Mouse (Mus musculus) thymus, postnatal 36 days (tissue): ENCODE data around the gene Gm27179.
"Not testable (repeated sequence)": the region's sequence is repeated elsewhere in the genome, so short reads cannot be mapped to it uniquely, and the experiment has no call there.

Experiments used
- DNase-seq, 2 experiments: peaks; one replicate each; pipeline ENCODE4 v3.0.0; 2022; ENCODE audit warnings: mixed read lengths in 2 of 2

Gene Gm27179

DNA sequence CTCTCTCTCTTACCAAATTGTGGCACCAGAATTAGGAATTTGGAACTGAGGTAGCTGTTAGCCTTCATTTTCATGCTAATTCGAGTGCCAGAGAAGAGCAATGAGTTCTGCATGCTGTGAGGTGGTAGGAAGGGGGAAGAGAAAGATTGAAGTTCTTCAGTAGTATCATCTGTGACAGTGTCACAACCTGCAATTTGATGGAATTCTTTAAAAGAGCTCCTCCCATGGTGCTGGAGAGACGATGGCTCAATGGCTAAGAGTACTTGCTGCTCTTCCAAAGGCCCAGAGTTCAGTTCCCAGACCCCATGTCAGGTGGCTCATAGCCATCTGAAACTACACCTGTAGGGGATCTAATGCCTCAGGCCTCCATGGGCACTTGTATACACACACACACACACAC is at the start of gene Gm27179:
Gene Gm27179 (minus strand): TSS at position 101 of the 400 bp plus-strand sequence.
- DNase-seq: not testable (repeated sequence)

DNA sequence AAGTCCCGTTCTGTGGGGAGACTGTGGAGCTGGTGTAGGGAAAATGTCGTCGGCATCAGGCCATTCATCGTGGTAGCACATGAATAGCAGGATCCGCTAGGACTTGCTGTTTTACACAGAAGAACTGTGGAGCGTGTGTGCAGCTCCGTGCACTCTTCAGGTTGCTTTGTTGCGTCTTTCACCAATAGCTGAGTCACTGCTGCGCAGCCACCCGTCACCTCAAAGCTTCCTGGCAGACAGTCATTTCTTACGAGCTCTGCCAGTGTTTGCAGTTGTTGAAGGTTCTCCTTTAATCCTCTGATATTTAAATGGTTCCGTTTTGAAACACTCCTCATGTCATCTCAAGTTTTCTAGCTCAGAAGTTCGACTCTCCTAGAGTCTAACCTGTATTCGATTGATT is 45.2 kb upstream of the Gm27179 start:
- DNase-seq: not testable (repeated sequence)

- DNase-seq: not testable (repeated sequence)
Observed at GRCm38 (mm10) chr14:69556820-69557219, 44.5 kb upstream of the Gm27179 start.

- not testable (repeated sequence) for DNase-seq
Observed at GRCm38 (mm10) chr14:69555110-69555831, 42.9 kb upstream of the Gm27179 start, which contains the start of gene Entpd4b. Gene Entpd4b (plus strand): TSS chr14:69555424.

DNA sequence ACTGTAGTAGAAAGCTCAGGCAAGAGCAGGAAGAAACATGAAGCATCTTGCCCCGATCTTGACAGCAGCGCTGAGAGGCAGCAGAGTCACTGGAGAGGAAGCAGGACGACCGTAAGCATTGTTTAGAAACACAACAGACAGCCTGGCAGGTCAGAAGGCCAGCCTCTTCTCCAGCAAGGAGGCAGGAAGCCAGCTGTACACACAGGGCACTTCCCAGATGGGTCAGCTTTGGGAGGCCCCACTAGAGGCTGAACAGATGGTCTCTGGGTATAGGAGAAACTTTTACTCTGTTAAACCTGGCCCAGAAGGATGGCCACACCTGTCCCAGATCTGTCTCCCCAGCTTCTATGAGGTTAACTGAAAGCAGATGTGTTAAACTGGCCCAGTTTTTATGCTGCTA is 35.0 kb upstream of the Gm27179 start:
- not testable (repeated sequence) for DNase-seq

GRCm38 (mm10) chr14:69545052-69545451 is 32.7 kb upstream of the Gm27179 start:
- not testable (repeated sequence) for DNase-seq

GRCm38 (mm10) chr14:69544033-69544432 is 31.7 kb upstream of the Gm27179 start:
- DNase-seq: not testable (repeated sequence)

- DNase-seq: not testable (repeated sequence)
Observed at GRCm38 (mm10) chr14:69542695-69543094, 30.3 kb upstream of the Gm27179 start.

DNA sequence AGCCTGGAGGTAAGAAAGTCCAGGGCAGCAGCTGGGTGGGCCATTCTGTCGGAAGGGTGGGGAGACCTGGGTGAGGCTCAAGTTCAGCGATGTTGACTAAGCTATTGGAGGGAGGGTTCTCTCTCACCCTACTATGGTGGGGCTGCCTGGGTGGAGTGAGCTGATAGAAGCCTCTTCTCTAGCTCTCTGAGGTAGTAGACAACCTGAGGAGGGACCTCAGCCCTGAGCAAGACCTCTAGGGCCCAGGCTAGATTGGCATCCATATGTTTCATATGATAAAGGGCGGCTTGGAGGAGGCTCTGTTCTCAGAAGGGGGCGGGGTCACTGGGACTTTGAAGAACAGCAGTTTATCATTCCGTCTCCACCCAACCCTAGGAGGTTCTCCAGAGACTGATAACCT is 27.8 kb upstream of the Gm27179 start:
- not testable (repeated sequence) for DNase-seq

GRCm38 (mm10) chr14:69536539-69536938 is 24.2 kb upstream of the Gm27179 start:
- not testable (repeated sequence) for DNase-seq

DNA sequence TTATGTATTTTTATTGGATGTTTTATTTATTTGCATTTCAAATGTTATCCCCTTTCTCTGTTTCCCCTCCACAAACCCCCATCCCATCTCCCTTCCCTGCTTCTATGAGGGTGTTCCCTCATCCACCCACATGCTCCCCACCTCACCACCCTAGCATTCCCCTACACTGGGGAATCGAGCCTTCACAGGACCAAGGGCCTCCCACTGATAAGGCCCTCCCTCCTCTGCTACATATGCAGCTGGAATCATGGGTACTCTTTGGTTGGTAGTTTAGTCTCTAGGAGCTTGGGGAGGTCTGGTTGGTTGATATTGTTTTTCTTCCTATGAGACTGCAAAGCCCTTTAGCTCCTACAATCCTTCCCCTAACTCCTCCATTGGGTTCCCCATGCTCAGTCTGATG is 13.9 kb upstream of the Gm27179 start:
- not testable (repeated sequence) for DNase-seq

DNA sequence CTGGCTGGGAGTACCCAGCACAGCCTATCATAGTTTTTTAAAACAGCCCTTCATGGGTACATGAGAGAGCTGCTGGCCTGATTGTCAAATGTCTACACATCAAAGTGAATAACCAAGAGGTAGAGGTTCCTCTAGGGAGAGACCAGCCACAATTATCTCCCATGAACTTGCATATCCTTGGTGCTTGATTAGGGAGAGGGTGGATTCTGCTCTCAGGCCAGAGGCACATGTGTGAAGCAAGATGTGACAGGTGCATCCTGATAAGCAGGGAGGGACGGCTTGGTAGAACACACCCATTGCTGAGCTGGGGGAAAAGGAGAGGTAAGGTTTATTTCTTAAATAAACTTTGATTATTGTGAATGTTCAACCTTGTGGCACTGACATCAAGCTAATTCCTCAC is 10.7 kb upstream of the Gm27179 start:
- DNase-seq: not testable (repeated sequence)

- DNase-seq: not testable (repeated sequence)
Observed at GRCm38 (mm10) chr14:69520810-69521209, 8.5 kb upstream of the Gm27179 start.

GRCm38 (mm10) chr14:69507000-69507399 is 5.3 kb downstream of the Gm27179 start:
- not testable (repeated sequence) for DNase-seq

DNA sequence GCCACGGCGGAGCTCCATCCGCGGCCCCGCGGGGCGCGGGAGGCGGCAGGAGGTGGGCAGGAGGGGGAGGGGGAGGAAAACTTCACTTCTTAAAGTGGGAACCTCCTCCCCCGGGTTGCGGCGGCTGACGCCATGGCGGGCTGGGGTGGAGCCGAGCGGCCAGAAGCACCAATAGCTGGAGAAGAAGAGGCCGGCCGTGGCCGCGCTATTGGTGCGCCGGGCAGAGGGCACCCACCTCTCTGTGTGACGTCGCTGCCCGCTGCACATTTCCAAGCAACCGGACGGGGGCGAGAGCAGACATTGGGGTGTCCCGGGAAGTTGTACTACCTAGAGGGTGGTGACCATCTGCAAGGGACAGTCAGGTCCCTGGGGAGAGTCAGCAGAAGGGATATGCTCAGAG is 9.2 kb downstream of the Gm27179 start, which contains the start of gene Gm16867:
Gene Gm16867 (minus strand): TSS at position 189 of the 400 bp plus-strand sequence.
- DNase-seq: not testable (repeated sequence)

GRCm38 (mm10) chr14:69502440-69503150 is 9.8 kb downstream of the Gm27179 start:
- not testable (repeated sequence) for DNase-seq

DNA sequence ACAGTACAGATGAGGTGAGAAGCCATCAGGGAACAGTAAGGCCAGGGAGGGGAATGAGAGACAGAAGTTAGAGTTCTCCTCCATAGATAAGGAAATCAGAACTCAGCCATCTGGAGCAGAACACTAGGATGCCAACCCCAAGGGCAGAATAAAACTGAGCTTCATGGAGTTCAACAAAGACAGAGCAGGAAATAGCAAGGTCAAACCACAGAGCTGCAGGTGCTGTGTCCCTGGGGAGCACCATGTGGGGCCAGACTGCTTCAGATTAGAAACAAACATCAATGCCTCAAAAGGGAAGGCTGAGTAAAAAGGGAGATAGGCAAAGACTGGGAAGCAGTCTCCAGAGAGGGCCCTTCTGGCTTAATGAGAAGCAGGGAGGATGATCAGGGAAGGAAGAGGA is 16.1 kb downstream of the Gm27179 start:
- DNase-seq: not testable (repeated sequence)

- DNase-seq: not testable (repeated sequence)
Observed at GRCm38 (mm10) chr14:69494946-69495345, 17.4 kb downstream of the Gm27179 start.

DNA sequence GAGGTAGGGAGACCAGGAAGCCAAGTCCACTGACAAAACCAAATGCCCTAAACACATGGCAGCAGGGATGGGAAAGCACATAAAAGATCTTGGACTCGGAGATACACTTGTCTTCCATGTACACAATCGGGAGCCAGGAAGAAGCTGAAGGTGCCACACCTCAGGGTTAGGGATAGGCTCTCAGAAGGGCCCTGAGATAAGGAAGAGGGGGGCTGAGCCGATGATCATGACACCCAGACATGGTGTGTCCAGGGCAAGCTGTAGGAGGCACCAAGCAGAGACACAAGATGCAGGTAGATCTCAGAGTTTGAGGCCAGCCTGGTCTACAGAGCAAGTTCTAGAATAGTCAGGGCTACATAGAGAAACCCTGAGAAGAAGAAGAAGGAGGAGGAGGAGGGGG is 17.8 kb downstream of the Gm27179 start:
- not testable (repeated sequence) for DNase-seq

DNA sequence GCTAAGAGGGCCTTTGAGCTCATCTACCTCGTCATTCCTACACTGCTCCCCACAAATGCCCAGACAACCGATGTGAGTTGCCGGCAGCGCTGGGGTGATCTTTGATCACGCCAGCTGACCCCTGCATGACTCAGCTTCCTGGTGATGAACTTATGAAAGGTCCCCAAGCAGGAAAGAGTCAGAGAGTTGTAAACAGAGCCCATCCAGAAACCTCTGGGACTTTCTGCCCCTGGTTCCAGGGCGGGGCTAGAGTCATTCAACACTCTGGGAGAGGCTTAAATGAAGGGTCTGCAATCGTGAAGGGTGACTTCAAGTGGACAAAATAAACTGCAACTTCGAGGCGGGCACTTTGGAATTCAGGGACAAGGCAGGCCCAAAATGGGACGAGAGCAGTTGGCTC is 24.3 kb downstream of the Gm27179 start:
- DNase-seq: not testable (repeated sequence)

DNA sequence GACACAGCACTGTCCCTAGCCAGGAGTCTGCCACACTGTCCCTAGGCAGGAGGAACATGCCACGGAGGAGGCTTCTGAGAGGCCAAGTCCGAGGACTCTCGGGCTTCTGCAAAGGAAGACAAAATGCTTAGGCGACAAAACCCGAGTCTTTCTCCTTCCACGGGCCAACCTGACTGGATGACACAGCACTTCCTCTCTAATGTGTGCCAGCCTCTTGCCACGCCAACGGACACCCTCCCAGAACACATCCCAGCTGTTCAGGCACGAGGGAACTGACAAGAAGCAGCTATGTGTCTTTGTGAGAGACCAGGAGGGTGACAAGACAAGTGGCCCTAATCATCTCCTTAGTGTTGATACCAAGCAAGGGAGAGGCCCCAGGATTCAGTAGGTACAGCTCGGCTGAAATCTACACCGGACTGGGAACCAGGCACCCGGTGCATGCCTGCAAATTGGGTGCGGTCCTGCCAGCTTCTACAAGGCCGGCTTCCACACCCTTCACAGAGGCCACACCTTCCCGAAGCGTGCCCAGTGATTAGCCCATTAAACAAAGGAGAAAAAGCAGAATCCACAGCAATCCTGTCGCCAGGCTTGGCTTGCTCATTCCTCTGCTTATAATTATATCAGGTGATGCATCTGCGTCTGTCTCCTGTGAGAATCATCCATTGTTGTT is 26.7 kb downstream of the Gm27179 start:
- not testable (repeated sequence) for DNase-seq

DNA sequence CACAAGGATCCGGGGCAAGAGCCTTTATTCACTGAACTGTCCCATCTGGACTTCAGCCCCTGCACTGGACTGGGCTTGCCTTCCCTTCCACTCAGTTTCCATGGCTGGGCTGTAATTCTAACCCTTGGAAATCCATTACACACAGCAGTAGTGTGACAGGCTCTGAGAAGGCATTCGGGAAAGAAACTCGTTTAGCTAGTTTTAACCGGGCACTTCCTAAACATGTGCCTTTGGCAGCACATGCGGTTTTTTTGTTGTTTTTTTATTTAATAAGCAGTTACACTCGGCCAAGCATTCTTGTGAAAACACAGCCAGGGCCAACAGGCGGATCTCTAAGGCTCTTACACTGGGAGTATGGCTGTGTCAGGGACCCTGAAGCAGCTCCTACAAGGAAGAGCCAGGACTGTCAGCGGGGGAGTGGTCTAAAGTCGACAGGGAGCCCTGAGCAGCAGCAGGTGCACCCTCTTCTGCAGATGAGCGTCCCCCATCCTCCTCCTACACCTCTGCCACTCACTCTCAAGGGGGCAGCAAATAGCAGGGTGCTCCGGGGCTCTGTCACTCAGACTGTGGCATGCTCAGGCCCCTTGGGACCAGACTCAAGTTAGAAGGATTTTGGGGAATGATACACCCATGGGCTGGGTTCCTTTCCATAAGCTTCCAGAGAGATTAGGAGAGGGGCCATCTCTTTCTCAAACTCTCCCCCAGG is 38.3 kb downstream of the Gm27179 start:
- not testable (repeated sequence) for DNase-seq
